27 mouse cellular contexts compared by ENCODE assay signal in genomic region chr12:11615237-11615636, GRCm38 (mm10).
DNase-seq lines count a peak whose midpoint lies in the region; ATAC-seq and TF ChIP-seq lines count a peak whose summit lies in the region.
"Had no signal": no experiment of that assay in that cellular context is flagged by ENCODE, and none has a peak within 500 bp of the region (broad histone marks: within the 10 kb centered on the region; RNA-seq: fewer than 3 reads in every experiment).

No protein-coding gene starts in this region.

- WGBS in stomach, embryonic 16.5 days, result 72% methylated on average over 2 of the region's 2 CpGs
- WGBS in stomach, postnatal 0 days, result 59% methylated on average over 2 of the region's 2 CpGs
- WGBS in intestine, embryonic 15.5 days, result 65% methylated on average over 2 of the region's 2 CpGs
- 42% methylated on average over 2 of the region's 2 CpGs for WGBS in large intestine, adult 2 months

- H3K9me3 ChIP-seq in stomach, embryonic 16.5 days (replicated peaks; ENCODE audit: control insufficient read depth, low read length), result no peaks in the 10 kb centered on the region
- no peaks in the 10 kb centered on the region for H3K9me3 ChIP-seq in stomach, postnatal 0 days (ENCODE audit: control insufficient read depth, low read length)
- no peaks in the 10 kb centered on the region for H3K9me3 ChIP-seq in intestine, embryonic 15.5 days
- H3K9me3 ChIP-seq: forebrain, embryonic 10.5 days; forebrain, embryonic 13.5 days; heart, embryonic 12.5 days; heart, embryonic 15.5 days; hindbrain, embryonic 10.5 days; hindbrain, embryonic 13.5 days had no signal

- no peak overlapping the region for H3K4me2 ChIP-seq in stomach, embryonic 16.5 days (ENCODE audit: low read depth, low read length)
- no peak overlapping the region for H3K4me2 ChIP-seq in stomach, postnatal 0 days (replicated peaks; ENCODE audit: low read depth)
- no peak overlapping the region for H3K4me2 ChIP-seq in intestine, embryonic 15.5 days (replicated peaks)
- H3K4me2 ChIP-seq: forebrain, embryonic 13.5 days; heart, embryonic 12.5 days; heart, embryonic 15.5 days; hindbrain, embryonic 13.5 days had no signal

- no peak for TF ChIP-seq EP300 in stomach, postnatal 0 days (optimal IDR thresholded peaks at IDR 0.05)

- no peak overlapping the region for H3K27ac ChIP-seq in stomach, embryonic 16.5 days (ENCODE audit: low read length)
- no peak overlapping the region for H3K27ac ChIP-seq in stomach, postnatal 0 days (replicated peaks)
- no peak overlapping the region for H3K27ac ChIP-seq in intestine, embryonic 15.5 days
- H3K27ac ChIP-seq: forebrain, embryonic 10.5 days; forebrain, embryonic 13.5 days; heart, embryonic 15.5 days; hindbrain, embryonic 10.5 days; hindbrain, embryonic 13.5 days; hindbrain, postnatal 0 days had no signal

- H3K4me3 ChIP-seq in stomach, embryonic 16.5 days (replicated peaks; ENCODE audit: low read length), result no peak overlapping the region
- H3K4me3 ChIP-seq in stomach, postnatal 0 days (ENCODE audit: low read depth, low read length), result no peak overlapping the region
- no peak overlapping the region for H3K4me3 ChIP-seq in intestine, embryonic 15.5 days (replicated peaks)
- H3K4me3 ChIP-seq: forebrain, embryonic 10.5 days; forebrain, embryonic 13.5 days; heart, embryonic 12.5 days; heart, embryonic 15.5 days; hindbrain, embryonic 10.5 days; hindbrain, embryonic 13.5 days had no signal

- no peak for TF ChIP-seq CTCF in stomach, postnatal 0 days (IDR thresholded peaks at IDR 0.05; ENCODE audit: low read depth)

- no peak for DNase-seq in stomach, postnatal 0 days (ENCODE audit: low spot score)
- DNase-seq in large intestine, adult 2 months (ENCODE audit: low read depth, low spot score), result peak; percentile 25
- no peak for DNase-seq in thymus, postnatal 25 days
- DNase-seq in left cerebral cortex, postnatal 25 days (ENCODE audit: low spot score in 2 of 2), result no peak
- DNase-seq: adrenal gland, adult 8-10 months; adrenal gland, postnatal 25 days; cerebellum, adult 18-20 months; cerebellum, adult 9-10 months; cerebellum, postnatal 14 days; gastrocnemius, postnatal 25 days; heart, adult 18-20 months; heart, postnatal 10 days; heart, postnatal 36 days had no signal

- ATAC-seq in stomach, embryonic 16.5 days (ENCODE audit: insufficient read depth, low FRiP score), result peak; percentile 29; the same call in 1 of the 2 replicates
- ATAC-seq in stomach, postnatal 0 days (ENCODE audit: low FRiP score, low TSS enrichment), result no peak
- peak; percentile 96 for ATAC-seq in intestine, embryonic 15.5 days
- ATAC-seq: activated CD4-positive, CD25-positive, alpha-beta regulatory T cell, adult 4 months; forebrain, embryonic 13.5 days; forebrain, embryonic 16.5 days; hindbrain, postnatal 0 days; inflammation-experienced regulatory T-cells, adult 6 months; Patski had no signal

- H3K36me3 ChIP-seq in stomach, embryonic 16.5 days (ENCODE audit: control insufficient read depth, insufficient read depth, low read length), result no peaks in the 10 kb centered on the region
- H3K36me3 ChIP-seq in stomach, postnatal 0 days (ENCODE audit: control insufficient read depth, insufficient read depth, low read length), result no peaks in the 10 kb centered on the region
- no peaks in the 10 kb centered on the region for H3K36me3 ChIP-seq in intestine, embryonic 15.5 days
- H3K36me3 ChIP-seq: forebrain, embryonic 10.5 days; G1E; heart, embryonic 12.5 days; heart, embryonic 15.5 days; hindbrain, embryonic 10.5 days; hindbrain, embryonic 13.5 days had no signal

- H3K9ac ChIP-seq in stomach, embryonic 16.5 days (ENCODE audit: low read length), result no peak overlapping the region
- no peak overlapping the region for H3K9ac ChIP-seq in stomach, postnatal 0 days (ENCODE audit: low read length)
- no peak overlapping the region for H3K9ac ChIP-seq in intestine, embryonic 15.5 days
- H3K9ac ChIP-seq: forebrain, embryonic 13.5 days; heart, embryonic 12.5 days; heart, embryonic 15.5 days; hindbrain, embryonic 13.5 days had no signal

- H3K27me3 ChIP-seq in stomach, embryonic 16.5 days (ENCODE audit: control insufficient read depth, insufficient read depth, low read length), result no peaks in the 10 kb centered on the region
- H3K27me3 ChIP-seq in stomach, postnatal 0 days (ENCODE audit: control insufficient read depth, insufficient read depth, low read length), result no peaks in the 10 kb centered on the region
- H3K27me3 ChIP-seq in intestine, embryonic 15.5 days (replicated peaks), result no peaks in the 10 kb centered on the region
- H3K27me3 ChIP-seq: forebrain, embryonic 13.5 days; heart, embryonic 12.5 days; heart, embryonic 15.5 days; hindbrain, embryonic 13.5 days had no signal

- intact Hi-C loops in left cerebral cortex, postnatal 25 days (cut with DNase I), result no loop called here

- no peaks in the 10 kb centered on the region for H3K4me1 ChIP-seq in stomach, embryonic 16.5 days (ENCODE audit: control insufficient read depth, insufficient read depth, low read length)
- H3K4me1 ChIP-seq in stomach, postnatal 0 days (replicated peaks; ENCODE audit: control insufficient read depth, insufficient read depth), result no peaks in the 10 kb centered on the region
- H3K4me1 ChIP-seq in intestine, embryonic 15.5 days (replicated peaks), result no peaks in the 10 kb centered on the region
- H3K4me1 ChIP-seq: forebrain, embryonic 10.5 days; forebrain, embryonic 13.5 days; heart, embryonic 12.5 days; heart, embryonic 15.5 days; hindbrain, embryonic 10.5 days; hindbrain, embryonic 13.5 days had no signal
